Mouse (Mus musculus): ENCODE measurements around the gene Uck2.

The Uck2 gene

DNA sequence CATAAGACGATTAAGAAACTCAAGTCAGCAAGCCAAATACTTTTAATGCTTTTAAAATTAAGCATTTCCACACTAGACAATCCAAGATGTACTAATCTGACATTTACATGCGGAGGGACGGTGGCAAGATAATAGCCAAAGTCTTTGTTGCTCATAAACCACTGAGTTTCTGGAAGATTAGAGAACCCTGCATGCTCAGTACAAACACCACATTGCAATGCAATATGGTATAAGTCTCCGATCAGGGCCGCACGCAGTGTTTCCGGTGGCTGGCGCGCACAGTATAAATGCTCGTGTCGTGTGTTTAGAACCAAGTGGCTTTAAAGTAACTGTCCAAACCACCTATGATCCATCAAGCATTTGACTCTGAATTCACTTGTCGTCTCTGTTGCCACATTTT is 31.5 kb downstream of the Uck2 start:
- no peak for DNase-seq

DNA sequence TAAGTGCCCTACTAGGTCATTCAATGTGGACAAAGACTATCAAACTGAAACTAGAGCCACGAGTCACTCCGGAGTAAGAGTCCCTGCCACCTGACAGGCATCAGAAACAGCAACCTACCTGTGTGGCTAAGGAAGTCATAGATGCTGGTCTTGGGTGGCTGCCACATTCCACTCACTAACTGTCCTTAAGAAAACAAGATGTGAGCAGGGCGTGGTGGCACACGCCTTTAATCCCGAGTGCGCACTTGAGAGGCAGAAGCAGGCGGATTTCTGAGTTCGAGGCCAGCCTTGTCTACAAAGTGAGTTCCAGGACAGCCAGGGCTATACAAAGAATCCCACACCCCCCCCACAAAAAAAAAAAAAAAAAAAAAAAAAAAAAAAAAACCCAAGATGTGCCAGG is 35.2 kb downstream of the Uck2 start:
- DNase-seq: no peak

DNA sequence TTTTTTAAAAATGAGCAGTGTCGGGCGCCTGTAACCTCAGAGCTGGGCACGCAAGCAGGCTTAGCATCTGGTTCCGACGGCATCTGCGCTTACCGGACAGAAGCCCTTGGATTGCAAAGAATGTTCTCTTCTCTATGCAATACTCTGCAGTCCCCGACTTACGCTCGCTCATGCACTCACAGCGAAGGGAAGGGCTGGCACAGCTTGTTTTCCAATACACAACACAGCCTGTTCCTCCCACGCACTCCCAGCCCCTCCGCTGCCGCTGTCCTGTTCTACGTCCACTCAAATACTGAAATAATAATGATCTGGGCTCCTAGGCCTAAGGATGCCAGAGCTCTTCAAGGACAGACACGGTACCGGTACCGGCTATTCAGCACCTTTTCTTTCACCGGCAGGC is 35.9 kb downstream of the Uck2 start:
- no peak for DNase-seq

DNA sequence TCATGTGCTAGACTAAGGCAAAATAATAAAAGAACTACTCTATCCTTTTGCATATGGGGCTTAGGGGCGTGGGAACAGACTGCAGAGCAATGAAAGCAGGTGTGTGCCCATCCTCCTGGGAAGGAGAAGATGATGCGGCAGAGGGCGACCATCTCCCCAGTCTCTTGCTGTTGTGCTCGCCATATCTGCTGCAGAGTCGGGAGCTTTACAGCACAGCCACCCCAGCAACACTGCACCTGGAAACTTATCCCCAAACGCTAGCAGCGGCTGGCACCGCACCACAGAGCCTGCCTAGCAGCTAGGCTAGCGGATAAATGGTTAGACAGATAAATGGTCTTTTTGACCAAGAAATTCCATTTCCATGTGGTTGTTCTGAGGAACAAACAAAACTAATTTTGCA is 37.2 kb downstream of the Uck2 start:
- no peak for DNase-seq

DNA sequence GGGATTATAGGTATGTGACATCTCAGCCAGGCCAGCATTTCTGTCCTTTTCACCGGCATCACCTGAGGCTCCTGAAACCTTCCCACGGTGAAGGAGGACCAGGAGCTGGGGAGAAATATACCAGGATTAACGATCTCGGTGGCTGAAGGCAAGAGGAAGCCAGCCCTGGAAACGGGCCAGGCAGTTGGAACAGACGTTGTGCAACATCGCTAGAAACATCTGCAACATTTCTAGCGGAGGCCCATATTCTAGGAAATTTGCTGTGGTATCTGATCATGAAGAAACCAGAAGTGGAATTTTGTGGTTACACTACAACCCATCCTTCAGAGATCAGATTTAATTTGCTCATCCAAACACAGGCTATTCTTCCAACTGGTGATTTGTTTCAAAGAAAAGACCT is 38.1 kb downstream of the Uck2 start:
- DNase-seq: peak; percentile 64 to 65

DNA sequence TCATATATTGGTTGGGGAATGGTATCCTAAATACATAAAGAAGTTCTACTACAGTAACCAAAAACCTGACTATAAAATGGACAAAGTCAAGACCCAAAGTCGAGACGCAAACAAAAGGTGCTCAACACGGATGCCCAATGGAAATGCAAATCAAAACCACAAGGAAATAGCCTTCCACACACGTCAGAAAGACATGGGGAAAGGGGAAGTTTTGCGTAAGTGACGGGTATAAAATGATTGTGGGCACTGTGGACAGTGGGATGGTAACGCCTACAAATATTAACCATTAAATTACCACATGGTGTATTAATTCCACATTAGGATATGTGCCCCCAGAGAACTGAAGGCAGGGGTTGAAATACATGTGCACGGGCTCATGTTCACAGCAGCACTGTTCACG is 38.8 kb downstream of the Uck2 start:
- DNase-seq: no peak

DNA sequence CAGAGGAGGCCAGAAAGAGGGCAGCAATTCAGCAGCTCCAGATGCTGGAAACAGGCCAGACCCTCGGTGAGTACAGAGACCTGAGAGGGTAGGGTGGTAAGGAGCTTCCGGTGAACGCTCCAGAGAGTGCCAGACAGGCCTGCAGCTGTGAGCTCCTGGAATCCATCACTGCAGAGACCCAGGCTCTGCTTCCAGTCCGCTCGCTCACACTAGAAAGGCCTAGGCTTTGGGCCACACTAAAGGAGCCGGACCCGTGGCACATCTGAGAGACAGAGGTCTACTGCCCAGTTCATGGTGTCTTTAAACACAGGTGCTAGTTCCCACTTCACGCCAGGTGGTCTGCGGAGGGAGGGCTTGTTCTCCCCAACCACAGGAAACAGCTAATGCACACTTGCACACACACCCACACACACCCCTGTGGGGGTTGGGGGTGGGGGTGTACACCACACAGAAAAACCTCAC is 39.9 kb downstream of the Uck2 start:
- peak; percentile 61 for DNase-seq

DNA sequence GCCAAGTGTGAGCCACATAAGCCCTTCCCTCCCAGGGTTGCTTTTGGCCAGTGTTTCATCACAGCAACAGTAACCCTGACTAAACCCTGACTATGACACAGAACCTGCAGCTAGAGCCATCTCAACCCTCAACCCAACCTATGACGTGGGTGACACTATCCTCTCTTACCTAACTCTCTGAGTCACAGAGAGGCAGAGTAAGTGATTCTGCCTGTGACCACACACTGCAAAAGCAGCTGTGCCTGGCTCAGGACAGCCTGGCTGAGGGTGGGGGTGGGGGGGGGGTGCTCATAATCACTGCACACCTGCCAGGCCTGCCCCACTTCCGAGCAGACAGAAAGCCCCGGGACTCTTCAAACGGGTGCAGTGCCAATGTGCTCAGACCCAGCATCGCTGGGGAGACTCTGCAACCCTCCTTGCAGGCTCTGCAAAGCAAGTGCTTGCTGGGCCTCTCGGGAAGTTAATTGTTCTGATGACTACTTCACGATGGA is 42.9 kb downstream of the Uck2 start:
- DNase-seq: no peak

DNA sequence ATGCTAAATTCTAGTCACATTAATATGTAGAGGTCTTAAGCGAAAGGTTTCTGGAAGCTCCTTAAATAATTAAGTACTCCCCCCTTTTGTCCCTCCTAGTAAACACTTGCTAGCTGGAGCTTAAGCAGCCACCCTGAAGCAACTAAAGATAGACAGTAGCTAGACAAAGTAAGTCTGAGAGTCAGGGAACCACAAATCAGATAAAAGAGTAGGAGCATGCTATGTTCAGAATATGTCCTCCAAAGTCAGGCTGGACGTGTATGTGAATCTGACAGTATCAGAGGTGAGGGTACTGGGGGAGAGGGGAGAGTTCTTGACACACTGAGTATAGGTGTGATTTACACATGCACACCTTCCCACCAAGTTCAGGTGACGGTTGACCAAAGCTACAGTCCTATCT is 43.6 kb downstream of the Uck2 start:
- no peak for DNase-seq

DNA sequence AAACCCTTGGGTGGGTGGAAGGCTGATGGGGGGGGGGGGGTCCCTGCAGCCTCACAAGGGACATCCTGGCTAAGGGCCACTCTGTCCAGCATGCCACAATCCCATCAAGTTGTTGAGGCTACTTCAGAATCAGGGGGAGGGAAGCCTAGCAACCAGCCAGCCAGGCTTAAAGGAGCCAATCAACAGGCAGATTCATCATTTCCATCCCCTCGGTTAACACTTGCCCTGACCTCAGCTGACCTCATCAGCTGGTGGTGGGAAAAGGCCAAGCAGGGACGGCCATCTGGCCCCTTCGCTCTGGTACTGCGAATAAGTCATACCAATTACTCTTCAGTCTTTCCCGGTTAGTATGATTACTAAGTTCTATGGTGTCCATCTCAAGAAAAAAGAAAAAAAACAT is 44.8 kb downstream of the Uck2 start:
- peak; percentile 79 to 84 for DNase-seq

DNA sequence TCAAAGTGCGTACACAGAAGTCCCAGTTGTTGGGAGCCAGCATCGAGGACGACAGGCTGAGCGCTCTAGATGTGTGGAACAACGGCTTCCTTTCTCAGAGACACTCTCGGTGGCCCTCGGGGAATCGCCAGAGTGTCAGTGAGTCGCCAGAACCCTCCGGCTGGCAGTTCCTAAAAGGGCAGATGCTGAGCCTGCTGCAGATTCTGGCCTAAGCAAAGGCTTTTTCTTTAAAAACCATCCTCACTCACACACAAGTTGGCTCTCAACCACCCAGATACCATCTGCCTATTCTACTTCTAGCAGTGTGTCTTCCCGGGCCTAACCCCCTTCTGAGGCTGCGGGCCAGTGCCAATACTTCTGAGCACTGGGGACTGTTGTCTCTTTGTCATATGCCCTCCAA is 45.2 kb downstream of the Uck2 start:
- peak; percentile 75 to 84 for DNase-seq

DNA sequence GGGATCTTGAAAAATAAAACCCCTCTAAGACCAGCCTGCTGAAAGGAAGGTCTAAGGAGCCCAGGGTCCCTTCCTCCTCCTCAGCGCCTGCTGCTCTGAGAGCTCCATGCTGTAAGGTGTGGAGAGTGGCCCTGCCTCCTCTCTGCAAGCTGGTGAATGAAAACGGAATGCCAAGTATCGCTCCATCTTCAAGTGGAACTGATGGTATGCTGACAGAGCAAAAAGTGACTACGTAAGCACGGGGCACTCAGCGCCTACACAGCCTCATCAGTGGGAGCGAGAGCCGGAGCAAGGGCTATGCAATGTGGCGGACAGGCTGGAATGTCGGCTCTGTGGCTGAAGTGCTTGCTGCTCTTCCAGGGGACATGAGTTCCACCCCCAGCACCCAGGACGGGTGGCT is 47.3 kb downstream of the Uck2 start:
- no peak for DNase-seq

DNA sequence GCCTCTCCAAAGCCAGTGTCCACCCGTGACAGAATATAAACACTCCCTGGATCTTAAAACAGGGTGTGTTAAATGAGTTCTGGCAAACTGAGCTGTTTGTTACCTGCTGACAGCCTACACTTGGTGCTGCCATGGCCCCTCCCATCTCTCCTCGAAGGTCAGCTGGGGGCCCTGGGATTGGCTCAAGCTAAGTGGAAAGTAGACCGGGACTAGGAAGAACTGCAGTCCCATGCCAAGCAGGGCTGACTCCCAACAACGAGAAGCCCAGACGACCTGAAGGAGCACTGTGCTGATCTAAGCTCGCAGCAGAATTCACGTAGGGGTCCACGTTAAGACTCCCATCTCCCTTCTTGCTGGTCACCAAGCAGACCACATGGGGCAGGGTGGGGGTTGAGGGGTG is 48.3 kb downstream of the Uck2 start:
- peak in 1 of 2 experiments; percentile 40 for DNase-seq

DNA sequence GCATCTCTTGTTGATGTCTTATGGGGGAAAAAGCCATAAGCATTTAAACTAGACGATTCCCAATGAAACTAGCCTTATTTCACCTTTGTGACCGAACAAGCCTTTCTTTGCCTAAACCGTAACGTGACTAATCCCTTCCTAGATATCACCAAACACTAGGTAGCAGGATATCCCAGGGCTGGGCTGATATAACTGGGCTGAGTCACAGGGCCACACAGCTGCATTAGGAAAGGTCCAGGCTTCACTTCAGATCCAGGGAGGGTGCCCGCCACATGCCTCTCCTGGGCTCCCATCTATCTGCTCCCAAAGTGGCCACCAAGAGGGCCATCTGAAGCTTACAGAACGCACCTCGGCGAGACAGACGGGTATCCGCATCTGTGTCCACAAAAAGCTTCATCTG is 50.8 kb downstream of the Uck2 start:
- no peak for DNase-seq

DNA sequence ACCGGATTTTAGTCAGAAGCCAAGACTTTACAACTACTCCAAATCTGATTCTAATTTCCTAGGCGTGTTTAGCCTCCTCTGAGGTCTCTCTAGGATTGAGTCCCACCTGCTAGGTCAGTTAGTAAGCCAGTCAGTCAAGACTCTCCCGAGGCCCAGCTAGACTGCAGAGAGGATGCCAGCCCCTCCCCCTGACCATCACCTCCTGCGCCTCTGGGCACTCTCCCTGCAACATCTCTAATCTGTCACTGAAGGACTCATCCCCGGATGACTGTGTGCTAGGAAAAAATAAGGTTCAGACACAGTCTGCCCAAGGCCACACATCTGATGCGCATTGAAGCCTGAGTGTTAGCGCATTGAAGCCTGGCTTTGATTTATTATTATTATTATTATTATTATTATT is 52.2 kb downstream of the Uck2 start:
- no peak for DNase-seq

DNA sequence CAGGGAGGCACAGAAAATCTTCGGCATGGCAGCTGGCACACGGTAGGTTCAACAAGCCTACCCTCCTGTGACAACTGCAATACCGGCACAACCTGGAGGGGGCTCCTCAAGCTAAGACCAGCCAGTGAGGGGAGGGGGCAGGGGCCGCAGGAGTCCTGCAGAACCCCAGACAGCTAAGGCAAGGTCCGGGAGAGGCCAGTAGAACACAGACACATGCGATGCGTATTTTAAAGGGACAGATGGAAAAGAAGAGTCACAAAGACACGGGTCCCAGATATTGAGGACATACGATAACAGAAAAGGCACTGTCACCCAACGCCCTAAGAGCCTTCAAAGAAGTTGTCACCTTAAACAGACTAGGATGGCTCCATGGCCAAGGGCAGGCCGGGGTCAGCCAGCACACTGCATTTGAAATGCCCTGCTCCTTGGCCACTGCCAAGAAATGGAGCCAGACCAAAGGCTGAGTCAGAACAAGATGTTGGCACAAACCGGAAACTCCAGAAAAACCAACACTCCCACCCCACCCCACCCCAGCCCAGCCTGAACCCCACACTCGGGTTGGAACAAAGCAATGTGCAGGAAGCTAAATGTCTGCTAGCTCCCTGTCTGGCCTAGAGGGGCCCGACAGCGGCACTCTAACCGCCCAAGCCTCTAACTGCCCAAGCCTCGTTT is 53.4 kb downstream of the Uck2 start:
- DNase-seq: peak; percentile 84 to 85

DNA sequence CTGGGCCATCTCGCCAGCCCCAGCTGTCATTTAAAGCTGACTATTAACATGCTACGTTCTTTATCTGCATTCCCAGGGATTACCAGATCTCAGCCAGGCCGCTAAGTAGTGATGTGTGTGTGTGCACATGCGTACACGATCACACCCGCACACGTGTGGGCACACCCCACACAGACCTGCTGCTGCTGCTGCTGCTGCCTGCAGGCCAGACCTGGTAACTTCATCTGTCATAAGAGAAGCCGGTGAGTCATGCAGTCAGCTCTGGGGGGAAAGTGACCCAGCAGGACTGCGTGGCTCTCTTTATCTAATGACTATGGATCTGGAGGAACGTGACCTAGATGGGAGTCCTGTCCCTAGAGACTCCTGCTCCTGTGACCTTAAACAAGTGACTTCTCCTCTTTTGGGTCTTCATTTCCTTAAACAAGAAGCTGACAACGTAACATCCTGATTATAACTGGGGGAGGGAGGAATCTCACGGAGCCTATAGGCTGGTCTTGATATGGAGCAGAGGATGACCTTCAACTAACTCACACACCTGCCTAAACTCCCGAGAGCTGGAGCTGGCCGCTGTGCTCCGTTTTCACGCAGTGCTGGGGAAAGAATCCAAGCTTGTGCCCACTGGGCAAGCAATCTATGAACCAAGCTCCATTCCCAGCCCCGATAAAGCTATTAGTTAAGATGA is 54.0 kb downstream of the Uck2 start:
- DNase-seq: no peak

DNA sequence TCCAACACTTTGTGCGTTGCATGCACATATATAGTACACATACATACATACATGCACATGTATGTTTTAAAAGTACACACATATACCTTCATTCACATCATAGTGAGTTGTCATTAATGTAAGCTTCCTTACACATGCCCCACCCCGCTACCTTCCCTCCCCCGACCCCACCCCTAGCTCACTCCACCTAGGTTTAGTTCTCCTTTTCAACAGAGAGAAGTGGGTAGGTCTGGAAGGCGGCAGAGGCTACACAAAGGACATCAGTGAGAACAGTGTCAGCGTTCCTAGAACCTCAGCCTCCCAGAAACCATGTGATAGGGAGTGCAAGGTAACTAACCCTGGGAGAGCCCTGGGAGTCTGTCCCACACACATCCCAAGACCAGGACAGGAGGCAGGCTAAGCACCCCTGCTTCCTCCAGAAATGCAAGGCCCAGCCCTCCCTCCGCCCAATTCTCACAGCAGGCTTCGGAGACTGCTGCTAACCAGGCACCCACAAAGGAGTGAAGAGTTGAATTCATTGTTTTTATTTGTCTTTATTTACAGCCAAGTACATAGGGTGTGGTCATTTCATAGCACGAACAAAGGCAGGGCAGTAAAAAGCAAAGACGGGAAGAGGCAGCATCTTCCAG is 62.6 kb downstream of the Uck2 start:
- DNase-seq: no peak

DNA sequence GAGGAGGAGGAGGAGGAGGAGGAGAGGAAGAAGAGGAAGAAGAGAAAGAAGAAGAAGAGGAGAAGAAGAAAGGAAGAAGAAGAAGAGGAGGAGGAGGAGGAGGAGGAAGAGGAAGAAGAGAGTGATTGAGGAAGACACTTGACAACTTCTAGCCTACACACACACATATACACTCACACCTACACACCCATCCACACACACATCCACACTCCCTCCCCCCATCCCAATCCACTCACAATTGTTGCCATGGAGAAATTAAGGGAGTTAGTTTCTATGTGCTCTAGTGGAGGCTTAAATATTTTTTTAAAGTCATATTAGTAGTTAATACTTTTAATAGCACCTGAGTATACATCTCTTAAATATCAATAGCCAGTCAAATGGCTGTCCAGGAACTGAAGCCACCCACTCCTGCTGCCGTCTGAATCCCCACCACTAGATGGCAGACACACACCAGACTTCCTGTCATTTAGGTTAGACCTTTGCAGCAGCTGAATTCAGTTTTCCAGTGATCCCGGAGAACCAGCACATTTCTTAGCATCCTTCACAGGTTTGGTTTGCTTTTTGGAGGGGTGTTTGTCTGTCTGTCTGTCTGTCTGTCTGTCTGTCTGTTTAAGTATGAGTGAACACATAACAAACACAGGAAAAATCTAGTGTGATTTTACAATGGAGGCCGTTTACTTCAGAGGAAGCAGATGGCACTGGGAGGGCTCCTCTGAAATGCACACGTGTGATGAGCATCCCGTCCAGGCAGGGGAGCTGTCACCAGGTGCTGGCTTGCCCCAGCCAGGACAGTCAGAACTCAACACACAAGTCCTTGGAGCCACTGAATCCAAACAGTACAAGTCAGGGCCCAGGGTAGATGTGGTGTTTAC is 64.6 kb downstream of the Uck2 start:
- peak; percentile 93 to 96 for DNase-seq

DNA sequence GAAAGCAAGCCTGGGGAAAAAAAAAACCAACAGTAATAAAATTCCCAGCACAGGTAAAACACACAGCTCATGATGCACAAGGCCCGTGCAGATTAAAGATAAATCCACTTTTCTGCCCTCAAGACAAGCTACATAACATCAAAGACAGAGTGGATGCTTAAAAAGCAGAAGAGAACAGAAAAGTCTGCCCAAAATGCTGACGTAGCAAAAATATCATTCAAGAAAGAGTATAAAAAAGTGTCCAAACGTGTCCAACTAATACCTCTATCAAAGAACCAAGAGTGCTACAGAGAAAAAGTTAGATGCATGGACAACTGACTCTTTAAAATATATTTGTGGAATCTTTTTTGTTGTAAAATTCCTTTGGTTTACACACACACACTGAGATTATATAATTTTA is 69.7 kb downstream of the Uck2 start:
- DNase-seq: no peak

DNA sequence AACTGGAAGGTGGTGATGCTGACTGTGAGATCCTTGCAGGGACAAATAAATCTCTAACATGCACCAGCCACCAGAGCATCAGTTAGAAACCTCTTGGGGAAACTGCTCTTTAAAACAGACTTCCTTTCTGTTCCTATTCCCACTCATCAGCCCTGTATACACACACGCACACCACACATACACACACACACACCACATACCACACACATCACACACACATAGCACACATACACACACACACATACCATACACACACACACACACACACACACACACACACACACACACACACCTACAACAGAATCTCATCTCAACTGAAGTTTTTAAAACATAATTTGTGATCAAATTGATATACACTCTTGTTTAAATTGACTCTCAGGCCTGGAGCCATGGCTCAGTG is 72.4 kb downstream of the Uck2 start:
- DNase-seq: no peak

DNA sequence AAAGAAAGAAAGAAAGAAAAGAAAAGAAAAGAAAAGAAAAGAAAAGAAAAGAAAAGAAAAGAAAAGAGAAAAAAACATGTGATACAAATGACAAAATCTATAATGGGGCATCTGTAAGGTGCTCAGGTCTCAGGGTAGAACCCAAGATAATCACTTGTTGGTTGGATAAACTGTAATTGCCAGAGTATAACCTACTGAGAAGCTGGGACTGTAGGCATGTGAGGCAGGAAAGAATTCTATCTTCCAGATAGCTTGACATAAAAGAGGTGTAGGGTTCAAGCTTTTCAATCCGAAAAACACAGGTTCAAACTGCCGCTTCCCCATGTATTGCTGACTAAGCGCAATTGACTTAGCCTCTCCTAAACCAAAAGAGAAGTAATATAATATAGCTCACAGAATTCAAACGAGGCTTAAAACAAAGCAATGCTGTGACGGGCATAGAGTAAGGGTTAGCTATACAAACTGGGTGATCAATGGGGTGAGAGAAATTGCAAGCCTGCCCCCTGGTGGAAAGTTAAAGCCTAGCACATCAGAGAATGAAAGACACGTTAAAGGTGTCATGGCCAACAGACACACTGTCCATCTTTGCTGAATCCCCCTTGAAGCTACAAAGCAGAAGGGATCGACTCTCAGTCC is 73.0 kb downstream of the Uck2 start:
- peak; percentile 88 to 90 for DNase-seq

DNA sequence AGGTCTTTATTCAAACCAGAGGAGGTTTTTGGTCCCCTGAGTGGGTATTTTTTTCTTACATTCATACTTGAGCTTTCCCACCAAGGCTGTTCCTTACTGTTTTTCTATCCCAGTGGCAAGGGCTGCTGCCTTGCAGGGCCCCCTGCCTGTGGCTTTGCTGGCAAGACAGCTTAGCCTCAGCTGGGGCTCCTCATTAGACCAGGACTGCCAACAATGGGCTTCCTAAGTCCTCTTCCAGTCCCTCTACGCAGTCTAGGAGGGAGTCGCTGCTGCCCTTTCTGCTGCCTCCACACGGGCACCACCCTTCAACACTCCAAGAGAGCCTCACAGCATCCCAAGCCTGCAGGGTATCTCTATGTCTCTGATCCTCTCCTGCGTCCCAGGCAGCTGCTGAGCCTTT is 76.3 kb downstream of the Uck2 start:
- peak; percentile 35 to 62 for DNase-seq

All from cerebellum, postnatal 10 days (tissue).